Mouse (Mus musculus) heart, adult 2 months (tissue): ENCODE results near the gene Il17ra.

Experiments used
- CTCF ChIP-seq: fragments of 200-600 bp; IDR thresholded peaks from 2 replicates; pipeline ENCODE4 v1.8.1; 2022; ENCODE audit warnings: antibody characterized with exemption, mild to moderate bottlenecking, moderate library complexity
- EP300 ChIP-seq: fragments of 200-500 bp; IDR thresholded peaks from 2 replicates; pipeline ENCODE4 v1.6.1; 2011; ENCODE audit warnings: low read depth, low read length, control low read depth; ENCODE audit not compliant: insufficient read depth
- POLR2A ChIP-seq: fragments of 200-500 bp; IDR thresholded peaks from 2 replicates; pipeline ENCODE4 v1.6.1; 2011; ENCODE audit warnings: mild to moderate bottlenecking, low read depth, low read length, control low read depth; ENCODE audit not compliant: insufficient read depth

GRCm38 (mm10) chr6:120461217-120461616 is 1.8 kb upstream of the Il17ra start:
- TF ChIP-seq CTCF (no peak), POLR2A (no peak), EP300 (no peak)
